Mouse (Mus musculus) midbrain, embryonic 11.5 days (tissue): Measurements from ENCODE around the gene Zfhx3. TPM values are rescaled to one million over a fixed set of nuclear protein-coding genes. Genes with fewer than 3 reads are reported as not detected.

Experiments used
- ATAC-seq: fragments of 200-750 bp; cut with Nextera tagmentation; 2 replicates; pipeline ENCODE4 v1.8.0; 2017; ENCODE audit warnings: moderate TSS enrichment, moderate library complexity; ENCODE audit not compliant: low FRiP score
- DNase-seq: peaks from one replicate; pipeline ENCODE4 v3.0.0; 2015; ENCODE audit warnings: low spot score; ENCODE audit errors: missing footprints
- H3K27ac ChIP-seq: fragments of 300-500 bp; sonication (generic); 2 replicates; pipeline ENCODE4 v1.5.1; 2014; ENCODE audit warnings: low read depth, low read length
- H3K27me3 ChIP-seq: fragments of 300-500 bp; sonication (generic); 2 replicates; pipeline ENCODE4 v1.6.1; 2014; ENCODE audit warnings: mild to moderate bottlenecking, low read length, moderate library complexity, mixed read lengths; ENCODE audit not compliant: control insufficient read depth, insufficient read depth
- H3K36me3 ChIP-seq: fragments of 300-500 bp; sonication (generic); 2 replicates; pipeline ENCODE4 v1.6.1; 2014; ENCODE audit warnings: mild to moderate bottlenecking, low read length, moderate library complexity, mixed read lengths; ENCODE audit not compliant: control insufficient read depth, insufficient read depth
- H3K4me1 ChIP-seq: fragments of 300-500 bp; sonication (generic); 2 replicates; pipeline ENCODE4 v1.6.1; 2014; ENCODE audit warnings: low read length; ENCODE audit not compliant: control insufficient read depth, insufficient read depth
- H3K4me2 ChIP-seq: fragments of 300-500 bp; sonication (generic); 2 replicates; pipeline ENCODE4 v1.6.1; 2014; ENCODE audit warnings: mild to moderate bottlenecking, moderate library complexity
- H3K4me3 ChIP-seq: fragments of 300-500 bp; sonication (generic); 2 replicates; pipeline ENCODE4 v1.5.1; 2014; ENCODE audit warnings: low read depth, low read length
- H3K9ac ChIP-seq: fragments of 300-500 bp; sonication (generic); 2 replicates; pipeline ENCODE4 v1.6.1; 2014; ENCODE audit warnings: low read length
- H3K9me3 ChIP-seq: fragments of 300-500 bp; sonication (generic); 2 replicates; pipeline ENCODE4 v1.6.1; 2016; ENCODE audit warnings: low read length; ENCODE audit not compliant: control insufficient read depth
- WGBS: fragments of 180-500 bp; shearing (Covaris S2); extraction: QIAGEN DNeasy Blood & Tissue Kit; methylation state at CpG from one replicate; pipeline ENCODE4 v1.1.7; 2014; 5-methylcytosine and 5-hydroxymethylcytosine counted together
- polyA plus RNA-seq: library from polyadenylated mRNA; unstranded; fragments of >200 nt; fragmentation: Nextera tagmentation; extraction: Ambion mirVana; gene quantifications from 2 replicates; pipeline ENCODE4 v1.2.1, GENCODE M21; 2014

The Zfhx3 gene
- polyA plus RNA-seq, 1 experiment from 2014 or later: 23.4 TPM

DNA sequence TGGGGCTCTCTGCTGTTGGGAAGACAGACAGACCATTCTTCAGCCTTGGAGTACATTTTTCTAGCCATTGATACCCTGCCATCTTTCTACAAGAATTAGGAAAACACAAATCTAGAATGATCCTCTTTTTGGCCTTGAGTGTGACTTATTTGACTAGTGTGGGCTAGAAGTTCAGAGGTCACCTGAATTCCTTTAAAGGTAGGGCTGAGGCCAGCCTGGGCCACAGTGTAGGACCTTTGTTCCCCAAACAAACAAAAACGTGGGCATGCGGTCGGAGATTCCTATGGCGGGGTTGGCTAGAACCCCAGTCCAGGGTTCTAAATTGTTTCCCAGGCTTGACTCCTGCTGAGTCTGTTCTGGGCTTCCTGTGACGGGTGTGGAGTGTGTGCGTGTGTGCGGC lies 970.6 kb downstream of the Zfhx3 start:
- DNase-seq (no peak), ATAC-seq (no peak)
- Histone ChIP-seq H3K27ac (no peak overlapping the region), H3K27me3 (no peaks in the 10 kb centered on the region), H3K4me1 (peaks cover 19% of the 10 kb centered on the region), H3K4me3 (no peak overlapping the region), H3K4me2 (no peak overlapping the region), H3K9ac (no peak overlapping the region), H3K36me3 (no peaks in the 10 kb centered on the region), H3K9me3 (no peaks in the 10 kb centered on the region)
- WGBS: 91% methylated on average over 7 of the region's 7 CpGs

DNA sequence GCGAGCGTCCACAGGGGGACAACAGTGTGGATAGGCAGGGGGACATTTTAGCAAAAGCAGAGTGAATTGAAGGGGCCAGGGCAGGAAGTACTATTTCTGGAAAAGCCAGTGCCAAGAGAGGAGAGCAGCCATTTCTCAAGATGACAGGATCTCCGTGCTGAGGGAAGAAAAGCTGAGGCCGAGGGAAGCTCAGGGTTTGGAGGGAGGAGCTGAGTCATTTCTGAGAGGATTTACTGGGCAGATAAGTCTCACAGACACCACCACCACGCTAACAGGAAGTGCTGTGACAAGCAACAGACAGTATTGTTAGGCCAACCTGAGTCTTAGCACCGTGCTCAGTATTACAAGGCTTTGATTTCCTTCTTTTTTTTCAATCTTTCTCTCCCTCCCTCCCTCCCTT lies 973.0 kb downstream of the Zfhx3 start:
- Histone ChIP-seq H3K36me3 (no peaks in the 10 kb centered on the region), H3K4me2 (no peak overlapping the region), H3K4me3 (no peak overlapping the region), H3K4me1 (peaks cover 6% of the 10 kb centered on the region), H3K27ac (no peak overlapping the region), H3K27me3 (no peaks in the 10 kb centered on the region), H3K9me3 (no peaks in the 10 kb centered on the region), H3K9ac (no peak overlapping the region)
- WGBS: 72% methylated on average over 6 of the region's 6 CpGs
- DNase-seq: no peak
- ATAC-seq: no peak

DNA sequence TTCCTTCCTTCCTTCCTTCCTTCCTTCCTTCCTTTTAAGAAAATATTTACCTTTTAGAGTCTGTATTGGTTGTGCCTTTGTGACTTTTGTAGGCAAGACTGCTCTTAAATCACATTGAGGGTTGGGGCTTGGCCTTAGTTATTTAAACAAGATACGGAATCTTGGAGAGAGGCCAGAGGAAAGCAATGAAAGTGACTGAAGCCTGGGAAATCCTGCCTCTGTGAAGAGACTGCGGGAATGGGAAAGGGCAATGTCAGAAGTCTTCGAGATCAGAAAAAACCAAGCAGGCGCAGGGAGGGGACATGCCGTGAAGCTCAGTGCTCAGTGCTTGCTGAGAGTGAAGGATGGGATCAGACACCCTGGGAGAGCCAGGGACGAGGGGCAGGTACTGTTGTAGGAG lies 973.4 kb downstream of the Zfhx3 start:
- Histone ChIP-seq H3K4me2 (no peak overlapping the region), H3K9me3 (no peaks in the 10 kb centered on the region), H3K9ac (no peak overlapping the region), H3K36me3 (no peaks in the 10 kb centered on the region), H3K4me3 (no peak overlapping the region), H3K27me3 (no peaks in the 10 kb centered on the region), H3K27ac (no peak overlapping the region), H3K4me1 (peaks cover 8% of the 10 kb centered on the region)
- WGBS: 95% methylated on average over 6 of the region's 6 CpGs
- DNase-seq: no peak
- no peak for ATAC-seq

DNA sequence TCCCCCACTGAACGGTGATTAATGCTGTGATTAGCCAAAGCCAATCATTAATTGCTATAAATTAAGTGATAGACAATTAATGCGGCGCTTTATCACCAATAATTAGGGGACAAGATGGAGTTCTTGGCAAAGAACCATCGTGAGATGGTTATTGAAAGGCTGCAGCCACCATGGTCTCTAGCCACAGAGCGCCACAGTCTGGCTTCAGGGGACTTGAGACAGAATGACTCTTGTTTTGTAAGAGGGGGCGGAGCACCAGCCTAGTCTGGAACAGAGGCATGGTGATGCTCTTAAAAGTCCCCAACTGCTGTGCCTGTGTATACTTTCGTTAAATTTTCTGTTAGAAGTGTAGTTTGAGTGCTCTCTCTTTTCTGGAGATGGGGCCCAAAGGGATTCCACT lies 977.7 kb downstream of the Zfhx3 start:
- H3K9ac ChIP-seq: no peak overlapping the region
- WGBS: 87% methylated on average over 7 of the region's 7 CpGs
- H3K4me1 ChIP-seq: peaks cover 4% of the 10 kb centered on the region
- H3K27me3 ChIP-seq: no peaks in the 10 kb centered on the region
- no peaks in the 10 kb centered on the region for H3K36me3 ChIP-seq
- no peak overlapping the region for H3K4me2 ChIP-seq
- H3K27ac ChIP-seq: no peak overlapping the region
- no peak for ATAC-seq
- no peak for DNase-seq
- no peak overlapping the region for H3K4me3 ChIP-seq
- no peaks in the 10 kb centered on the region for H3K9me3 ChIP-seq

DNA sequence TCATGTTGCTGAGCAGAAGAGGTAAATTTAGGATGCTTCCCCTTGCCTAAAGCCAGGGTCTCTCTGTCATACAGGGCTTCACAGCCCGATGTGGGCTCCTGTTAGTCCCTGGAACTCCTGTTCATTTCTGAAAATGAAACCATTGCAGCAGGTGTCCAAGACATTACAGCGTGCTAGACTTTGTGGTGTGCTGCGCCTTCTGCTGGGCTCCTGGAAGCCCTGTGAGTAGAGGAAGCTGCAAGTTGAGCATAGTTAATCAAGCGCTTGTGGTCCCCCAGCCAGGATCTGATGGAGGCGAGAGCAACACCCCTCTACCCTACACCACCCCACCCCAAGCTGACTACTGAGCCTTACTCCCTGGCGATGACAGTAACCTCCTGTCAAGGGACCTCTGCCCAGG lies 980.7 kb downstream of the Zfhx3 start:
- DNase-seq (no peak), ATAC-seq (no peak)
- Histone ChIP-seq H3K27me3 (no peaks in the 10 kb centered on the region), H3K9me3 (no peaks in the 10 kb centered on the region), H3K36me3 (no peaks in the 10 kb centered on the region), H3K27ac (no peak overlapping the region), H3K4me1 (peaks cover 4% of the 10 kb centered on the region), H3K4me3 (no peak overlapping the region), H3K9ac (no peak overlapping the region), H3K4me2 (no peak overlapping the region)
- WGBS: 88% methylated on average over 6 of the region's 6 CpGs

DNA sequence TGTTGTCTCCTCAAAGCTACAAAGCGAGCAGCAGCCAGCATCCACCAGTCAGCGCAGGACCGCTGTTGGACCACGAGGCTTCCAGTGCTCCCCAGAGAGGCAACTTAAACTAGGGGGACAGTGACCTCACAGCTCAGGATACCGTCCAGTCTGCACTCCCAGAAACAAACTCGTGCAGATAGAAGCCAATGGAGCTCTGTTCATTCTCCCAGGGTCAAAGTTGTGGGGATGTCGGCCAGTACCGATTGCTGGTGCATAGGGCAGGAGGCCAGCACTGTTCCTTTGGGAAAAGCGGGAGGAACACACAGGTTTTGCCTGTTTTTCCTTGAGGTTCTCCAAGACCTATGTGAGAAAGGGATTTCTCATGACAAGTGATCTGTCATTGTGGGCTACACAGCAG lies 982.1 kb downstream of the Zfhx3 start:
- no peak overlapping the region for H3K4me2 ChIP-seq
- no peak for ATAC-seq
- H3K27me3 ChIP-seq: no peaks in the 10 kb centered on the region
- H3K36me3 ChIP-seq: no peaks in the 10 kb centered on the region
- H3K4me1 ChIP-seq: peaks cover 4% of the 10 kb centered on the region
- no peak overlapping the region for H3K27ac ChIP-seq
- DNase-seq: no peak
- H3K9ac ChIP-seq: no peak overlapping the region
- no peak overlapping the region for H3K4me3 ChIP-seq
- H3K9me3 ChIP-seq: no peaks in the 10 kb centered on the region
- WGBS: 95% methylated on average over 9 of the region's 9 CpGs

DNA sequence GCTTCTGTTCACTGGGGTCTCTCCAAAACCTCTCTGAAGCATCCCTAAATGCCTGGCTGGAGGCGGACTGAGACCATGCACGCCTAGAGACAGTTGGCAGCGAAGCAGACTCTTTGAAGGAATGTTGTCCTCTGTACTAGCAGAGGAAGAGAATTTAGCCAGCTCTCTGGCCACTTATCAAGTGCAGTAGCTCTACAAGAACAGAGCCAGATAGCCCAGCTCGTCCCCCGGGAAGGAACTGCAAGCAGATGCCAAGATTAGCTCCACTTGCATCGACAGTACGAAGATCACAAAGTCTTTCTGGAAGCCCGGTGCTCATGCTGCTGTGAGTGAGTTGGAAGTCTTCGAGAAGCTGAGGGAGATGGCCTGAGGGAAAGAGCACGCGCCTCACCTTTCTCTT lies 983.7 kb downstream of the Zfhx3 start:
- H3K4me2 ChIP-seq: no peak overlapping the region
- H3K9ac ChIP-seq: no peak overlapping the region
- no peaks in the 10 kb centered on the region for H3K27me3 ChIP-seq
- no peaks in the 10 kb centered on the region for H3K36me3 ChIP-seq
- no peak overlapping the region for H3K27ac ChIP-seq
- no peaks in the 10 kb centered on the region for H3K4me1 ChIP-seq
- ATAC-seq: no peak
- no peak overlapping the region for H3K4me3 ChIP-seq
- 92% methylated on average over 11 of the region's 11 CpGs for WGBS
- DNase-seq: no peak
- no peaks in the 10 kb centered on the region for H3K9me3 ChIP-seq

DNA sequence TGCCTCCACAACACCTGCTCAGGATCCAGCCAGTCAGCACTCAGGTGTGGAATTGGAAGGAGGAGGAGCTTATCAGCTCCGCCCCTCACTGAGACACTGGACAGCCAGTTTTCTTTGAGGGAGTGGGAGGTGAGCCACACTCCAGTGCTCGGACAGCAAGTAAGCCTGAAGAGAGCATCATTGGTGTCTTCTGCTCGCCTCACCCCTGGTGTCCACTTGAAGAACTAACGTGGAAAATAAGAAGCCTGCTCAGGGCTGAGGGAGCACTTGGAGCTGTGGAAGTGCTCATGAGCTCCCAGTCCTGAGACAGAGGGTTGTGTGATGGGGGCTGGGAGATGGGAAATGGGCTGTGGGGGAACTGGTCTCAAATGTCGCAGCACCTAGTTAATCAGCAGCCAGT lies 988.2 kb downstream of the Zfhx3 start:
- DNase-seq: no peak
- Histone ChIP-seq H3K4me1 (peaks cover 7% of the 10 kb centered on the region), H3K4me3 (no peak overlapping the region), H3K27ac (no peak overlapping the region), H3K4me2 (no peak overlapping the region), H3K9ac (no peak overlapping the region), H3K9me3 (no peaks in the 10 kb centered on the region), H3K36me3 (peaks cover 3% of the 10 kb centered on the region; the same call in 1 of the 2 replicates), H3K27me3 (no peaks in the 10 kb centered on the region)
- ATAC-seq: no peak
- WGBS: 76% methylated on average over 5 of the region's 5 CpGs

DNA sequence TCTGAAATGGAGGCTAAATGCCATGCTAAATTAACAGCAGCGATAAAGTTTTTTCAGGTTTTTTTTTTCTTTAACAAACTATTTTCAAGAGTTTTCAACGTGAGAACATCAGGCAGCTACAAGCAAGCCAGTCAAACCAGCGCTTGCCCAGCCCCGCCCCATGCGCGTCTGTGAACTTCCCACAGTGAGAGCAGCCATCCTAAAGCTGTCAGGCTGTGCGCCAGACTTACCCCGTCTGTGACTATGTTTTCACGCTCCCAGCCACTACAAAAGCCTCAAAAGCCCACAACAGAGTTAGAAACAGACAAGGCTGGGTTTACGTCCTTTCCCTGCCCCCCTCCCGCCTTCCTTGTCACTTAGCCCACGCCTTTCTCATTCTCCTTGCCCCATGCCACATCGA lies 989.4 kb downstream of the Zfhx3 start:
- Histone ChIP-seq H3K36me3 (peaks cover 6% of the 10 kb centered on the region), H3K4me2 (no peak overlapping the region), H3K4me1 (peaks cover 7% of the 10 kb centered on the region), H3K27me3 (no peaks in the 10 kb centered on the region), H3K4me3 (no peak overlapping the region), H3K9me3 (no peaks in the 10 kb centered on the region), H3K9ac (no peak overlapping the region), H3K27ac (no peak overlapping the region)
- DNase-seq (no peak), ATAC-seq (no peak)
- 63% methylated on average over 13 of the region's 13 CpGs for WGBS

DNA sequence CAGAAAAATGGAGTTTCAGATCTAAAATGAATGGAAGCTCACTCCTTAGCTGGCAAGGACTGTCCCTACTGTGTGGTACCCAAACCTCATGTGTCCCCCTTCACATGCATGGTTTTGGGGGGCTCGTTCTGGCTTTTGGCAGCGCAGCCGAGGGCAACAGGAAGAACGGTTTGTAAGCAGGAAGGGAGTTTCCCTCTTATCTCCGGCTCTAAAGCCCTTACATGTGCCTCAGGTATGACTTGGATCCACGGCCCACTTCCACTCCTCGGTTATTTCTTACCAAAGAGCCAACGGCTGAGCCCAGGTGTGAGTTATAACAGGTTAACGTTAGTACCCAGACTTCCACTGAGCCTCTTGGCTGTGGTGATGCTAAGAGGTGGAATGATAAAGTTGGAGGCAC lies 990.3 kb downstream of the Zfhx3 start:
- H3K9ac ChIP-seq: no peak overlapping the region
- no peak overlapping the region for H3K27ac ChIP-seq
- H3K4me1 ChIP-seq: peaks cover 7% of the 10 kb centered on the region
- no peak overlapping the region for H3K4me2 ChIP-seq
- H3K4me3 ChIP-seq: no peak overlapping the region
- no peaks in the 10 kb centered on the region for H3K9me3 ChIP-seq
- WGBS: 92% methylated on average over 9 of the region's 9 CpGs
- no peak for DNase-seq
- no peaks in the 10 kb centered on the region for H3K27me3 ChIP-seq
- ATAC-seq: no peak
- H3K36me3 ChIP-seq: peaks cover 6% of the 10 kb centered on the region
